Mouse (Mus musculus) megakaryocyte, adult 5-6 weeks (primary cell): ENCODE results near the gene Sos2. TPM values are rescaled to one million over a fixed set of nuclear protein-coding genes. Genes with fewer than 3 reads are reported as not detected.
"Not testable (repeated sequence)": the region's sequence is repeated elsewhere in the genome, so short reads cannot be mapped to it uniquely, and the experiment has no call there.

ENCODE experiments used
- ATAC-seq: 2 replicates; pipeline ENCODE4 v1.8.0; 2016; ENCODE audit warnings: mild to moderate bottlenecking, inconsistent platforms; ENCODE audit not compliant: poor library complexity, severe bottlenecking
- total RNA-seq, 2 experiments: library from RNA; stranded (forward) in 1 of 2; stranded (reverse) in 1 of 2; fragments of 153-499, 151-499 nt in 1 of 2; fragments of 221-1000, 200-1000 nt in 1 of 2; gene quantifications; 2 replicates each; pipeline versions ENCODE4 v1.2.3 to v1.2.4; 2015 to 2017

The Sos2 gene
- total RNA-seq, 2 experiments from 2014 or later = 29.9 to 64.1 TPM

GRCm38 (mm10) chr12:69676157-69676556 lies 5.5 kb downstream of the Sos2 start:
- no peak for ATAC-seq

GRCm38 (mm10) chr12:69674576-69675537 lies 6.8 kb downstream of the Sos2 start:
- ATAC-seq = no peak

DNA sequence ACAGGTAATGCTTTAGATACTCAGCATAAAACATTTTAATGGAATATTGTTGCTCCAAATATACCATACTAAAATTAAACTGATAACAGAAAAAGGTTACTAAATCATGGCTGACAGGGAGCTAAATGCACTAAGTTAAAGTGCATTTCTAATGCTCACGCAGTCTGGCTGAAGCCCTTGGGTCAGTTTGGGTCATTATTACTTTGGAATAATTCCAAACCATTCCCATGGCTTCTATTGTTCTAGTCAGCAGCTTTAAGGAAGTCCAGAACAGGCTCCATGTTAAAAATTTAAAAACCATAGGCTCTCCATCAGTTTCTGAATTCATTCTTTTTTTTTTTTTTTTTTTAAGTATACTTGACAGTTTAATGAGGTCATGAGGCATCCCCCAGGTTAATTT lies 7.5 kb downstream of the Sos2 start:
- no peak for ATAC-seq

DNA sequence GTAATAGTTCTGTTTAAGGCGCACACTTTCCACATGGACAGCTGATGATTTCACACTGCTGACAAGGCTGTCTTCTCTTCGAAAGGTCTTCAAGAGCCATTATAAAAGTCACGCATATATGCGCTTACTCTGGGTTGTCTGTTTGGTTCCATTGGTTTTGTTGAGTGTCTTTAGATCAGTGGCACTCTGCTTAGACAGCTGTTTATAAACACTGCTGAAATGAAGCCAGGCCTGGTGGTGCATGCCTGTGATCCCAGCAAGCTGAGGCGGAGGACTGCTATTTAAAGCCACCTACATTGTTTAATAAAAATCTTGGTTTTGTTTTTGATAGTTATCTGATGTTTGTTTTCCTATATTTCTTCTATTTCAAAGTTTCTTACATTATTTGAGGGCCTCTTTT lies 14.9 kb downstream of the Sos2 start:
- no peak for ATAC-seq

GRCm38 (mm10) chr12:69661658-69662057 lies 20.0 kb downstream of the Sos2 start:
- ATAC-seq = no peak

DNA sequence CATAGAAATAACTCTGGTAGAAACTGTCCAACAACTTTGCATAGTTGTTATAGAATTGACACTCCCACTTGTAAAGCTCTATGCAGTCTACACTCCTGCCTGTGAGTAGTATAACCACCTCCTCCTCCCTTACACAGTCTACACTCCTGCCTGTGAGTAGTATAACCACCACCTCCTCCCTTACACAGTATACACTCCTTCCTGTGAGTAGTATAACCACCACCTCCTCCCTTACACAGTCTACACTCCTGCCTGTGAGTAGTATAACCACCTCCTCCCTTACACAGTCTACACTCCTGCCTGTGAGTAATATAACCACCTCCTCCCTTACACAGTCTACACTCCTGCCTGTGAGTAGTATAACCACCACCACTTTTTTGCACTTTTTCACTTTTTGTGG lies 27.7 kb downstream of the Sos2 start:
- ATAC-seq = peak; percentile 96

DNA sequence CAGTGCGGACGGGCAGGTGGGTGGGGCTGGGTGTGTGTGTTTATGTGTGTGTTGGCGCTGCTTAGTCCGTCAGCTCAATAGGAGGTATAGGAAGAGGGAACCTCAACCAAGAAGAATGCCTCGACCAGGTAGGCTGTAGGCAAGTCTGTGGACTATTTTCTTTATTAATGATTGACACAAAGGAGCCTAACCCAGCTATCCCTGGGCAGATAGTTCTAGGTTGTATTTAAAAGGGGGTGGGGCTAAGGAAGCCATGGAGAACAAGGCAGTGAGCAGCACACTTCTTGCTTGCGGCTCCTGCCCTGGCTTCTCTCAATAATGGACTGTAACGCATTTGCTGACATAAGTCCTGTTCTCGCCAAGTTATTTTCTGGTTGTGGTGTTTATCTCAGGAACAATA lies 32.1 kb downstream of the Sos2 start:
- no peak for ATAC-seq

DNA sequence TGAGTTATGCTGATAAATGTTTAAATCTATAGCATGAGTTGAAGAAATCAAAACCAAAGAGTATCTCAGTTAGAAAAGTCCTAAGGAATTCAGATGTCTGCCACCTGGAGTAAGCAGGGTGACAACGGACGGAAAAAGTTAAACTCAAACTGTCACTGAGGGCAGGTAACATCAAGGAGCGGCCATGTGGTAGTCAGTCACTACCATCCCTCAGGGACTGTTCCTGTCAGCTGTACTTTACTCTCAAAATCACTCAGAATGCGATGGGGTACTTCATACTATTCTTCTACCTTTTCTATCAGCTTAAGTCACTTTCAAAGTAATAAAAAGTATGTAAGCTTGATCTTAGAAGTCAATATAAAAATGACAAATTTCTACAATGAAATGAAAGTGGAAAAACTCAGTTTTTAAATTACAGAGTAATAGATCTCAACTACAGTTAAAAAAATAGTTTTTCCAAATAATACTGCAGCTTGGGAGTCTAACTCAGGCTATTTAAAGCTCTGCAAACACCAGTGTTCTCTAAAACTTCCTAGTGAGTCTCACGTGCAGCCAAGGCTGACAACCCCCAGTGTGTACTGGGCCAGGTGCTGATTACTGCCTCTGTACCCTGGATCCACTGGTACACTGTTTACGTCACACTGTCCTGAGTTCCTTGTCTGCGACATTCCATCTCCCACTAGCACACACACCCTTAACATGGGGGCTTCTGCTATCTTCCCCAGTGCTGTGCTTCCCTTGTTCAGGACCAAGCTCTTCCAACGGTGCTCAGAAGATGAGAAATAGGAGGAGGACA lies 35.6 kb downstream of the Sos2 start:
- ATAC-seq = no peak

DNA sequence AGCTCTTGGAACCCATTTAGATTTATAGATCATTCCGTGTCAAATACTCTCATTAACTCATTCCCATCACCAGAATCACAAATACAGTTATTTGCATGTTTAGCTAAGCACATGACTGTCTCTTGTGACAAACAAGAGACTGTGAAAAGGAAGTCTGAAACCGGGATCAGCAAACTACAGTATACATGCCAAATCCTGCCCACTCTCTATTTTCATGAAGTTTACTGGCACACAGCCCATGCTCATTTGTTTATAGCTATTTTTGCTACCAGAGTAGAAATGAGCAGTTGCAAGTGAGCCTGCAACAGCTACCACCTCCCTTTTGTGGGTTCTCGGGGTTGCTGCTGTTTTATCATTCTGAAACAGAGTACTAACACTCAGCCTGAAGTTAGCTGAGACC lies 36.8 kb downstream of the Sos2 start:
- no peak for ATAC-seq

DNA sequence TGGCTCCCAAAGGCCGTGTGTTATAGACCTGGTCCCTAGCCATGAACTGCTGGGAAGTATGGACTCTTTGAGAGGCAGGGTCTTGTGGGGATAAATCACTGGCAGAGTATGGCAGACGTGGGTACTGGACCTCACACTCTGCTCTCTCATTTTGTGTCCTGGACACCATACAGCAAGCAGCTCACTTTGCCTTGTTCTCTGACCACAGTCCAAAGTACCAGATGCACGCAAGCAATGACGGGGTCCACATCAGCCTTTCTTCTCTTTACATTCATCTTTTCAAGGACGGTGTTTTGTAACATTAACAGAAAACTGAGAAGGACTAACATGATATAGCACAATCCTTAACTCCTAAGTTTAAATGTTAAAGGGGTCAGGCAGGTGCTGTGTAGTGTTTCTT lies 38.8 kb downstream of the Sos2 start:
- no peak for ATAC-seq

- no peak for ATAC-seq
These were observed 46.9 kb downstream of the Sos2 start for GRCm38 (mm10) chr12:69634761-69635160.

GRCm38 (mm10) chr12:69618590-69618989 lies 63.1 kb downstream of the Sos2 start:
- ATAC-seq = not testable (repeated sequence)

GRCm38 (mm10) chr12:69604367-69604766 lies 77.3 kb downstream of the Sos2 start:
- ATAC-seq = no peak

DNA sequence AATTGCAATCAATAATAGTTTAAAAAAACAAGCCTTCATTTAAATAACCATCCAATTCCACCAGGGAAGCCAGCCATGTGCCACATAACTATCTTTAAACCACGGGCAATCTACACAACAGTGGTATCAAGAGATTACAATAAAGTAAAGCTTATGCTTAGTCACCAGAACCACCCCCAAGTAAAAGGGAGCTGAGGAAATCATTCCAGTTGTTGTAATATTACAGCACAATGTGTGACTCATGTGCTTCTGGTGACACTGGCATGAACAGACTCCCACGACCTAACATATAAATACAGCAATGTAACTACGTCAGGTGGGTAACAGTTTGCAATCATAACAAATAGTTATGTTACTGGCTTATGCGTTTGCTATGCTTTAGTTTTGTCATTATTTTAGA lies 84.2 kb downstream of the Sos2 start:
- ATAC-seq = no peak

- ATAC-seq = no peak
These were observed 88.5 kb downstream of the Sos2 start for GRCm38 (mm10) chr12:69593130-69593529.

GRCm38 (mm10) chr12:69583270-69583629 lies 98.4 kb downstream of the Sos2 start:
- no peak for ATAC-seq

GRCm38 (mm10) chr12:69582613-69583269 lies 98.9 kb downstream of the Sos2 start, which contains the start of gene Vcpkmt:
TSS of gene Vcpkmt (minus strand) at chr12:69583028.
- peak; percentile 99 for ATAC-seq

- no peak for ATAC-seq
These were observed 99.4 kb downstream of the Sos2 start for GRCm38 (mm10) chr12:69582216-69582612.

DNA sequence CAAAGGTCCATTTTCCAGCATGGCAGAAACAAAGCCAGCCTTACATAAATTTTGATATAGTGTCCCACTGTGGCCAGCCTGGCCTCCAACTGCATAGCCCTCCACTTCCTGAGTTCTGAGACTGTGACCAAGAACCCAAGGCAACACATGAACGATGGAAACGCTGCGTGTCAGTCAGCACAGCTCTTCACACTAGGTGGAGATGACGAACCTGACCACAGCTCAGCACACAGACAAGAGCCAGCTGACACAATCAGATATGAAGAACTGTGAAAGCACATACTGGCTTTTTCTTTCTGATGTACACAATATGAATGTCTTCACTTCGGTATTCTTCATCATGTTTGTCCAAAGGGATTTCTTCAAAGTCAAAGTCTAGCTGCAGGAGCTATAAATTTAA lies 102.0 kb downstream of the Sos2 start:
- peak; percentile 51 for ATAC-seq

DNA sequence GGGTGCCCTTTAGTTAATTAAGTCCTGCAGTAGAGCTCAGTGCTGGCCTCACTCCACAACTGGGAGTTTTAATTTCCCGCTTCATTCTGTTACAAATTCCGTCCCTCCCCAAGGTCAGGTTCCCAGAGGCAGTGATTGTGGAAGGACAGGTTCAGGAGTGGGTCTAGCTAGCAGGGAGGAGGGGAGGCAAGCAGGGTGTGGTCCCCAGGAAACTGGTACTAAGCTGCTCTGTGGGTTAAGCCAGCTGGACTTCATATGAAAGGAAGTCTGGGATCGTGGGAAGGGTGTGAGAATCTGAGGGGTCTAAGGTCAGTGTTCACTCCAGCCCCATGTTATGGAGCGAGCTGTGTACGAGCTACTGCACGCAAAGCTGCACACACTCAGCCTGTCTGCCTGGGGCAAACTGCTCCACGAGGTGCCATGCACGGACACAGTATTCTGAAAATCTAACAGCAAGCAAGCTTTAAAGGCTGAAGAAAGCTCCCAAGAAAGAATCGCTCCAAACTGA lies 105.5 kb downstream of the Sos2 start:
- ATAC-seq = no peak
